Mouse (Mus musculus): ENCODE data around the gene Oas2. TPM values are rescaled to one million over a fixed set of nuclear protein-coding genes. Genes with fewer than 3 reads are reported as not detected.

Oas2 gene
- polyA plus RNA-seq, 1 experiment from 2014 or later, result 0.81 TPM

DNA sequence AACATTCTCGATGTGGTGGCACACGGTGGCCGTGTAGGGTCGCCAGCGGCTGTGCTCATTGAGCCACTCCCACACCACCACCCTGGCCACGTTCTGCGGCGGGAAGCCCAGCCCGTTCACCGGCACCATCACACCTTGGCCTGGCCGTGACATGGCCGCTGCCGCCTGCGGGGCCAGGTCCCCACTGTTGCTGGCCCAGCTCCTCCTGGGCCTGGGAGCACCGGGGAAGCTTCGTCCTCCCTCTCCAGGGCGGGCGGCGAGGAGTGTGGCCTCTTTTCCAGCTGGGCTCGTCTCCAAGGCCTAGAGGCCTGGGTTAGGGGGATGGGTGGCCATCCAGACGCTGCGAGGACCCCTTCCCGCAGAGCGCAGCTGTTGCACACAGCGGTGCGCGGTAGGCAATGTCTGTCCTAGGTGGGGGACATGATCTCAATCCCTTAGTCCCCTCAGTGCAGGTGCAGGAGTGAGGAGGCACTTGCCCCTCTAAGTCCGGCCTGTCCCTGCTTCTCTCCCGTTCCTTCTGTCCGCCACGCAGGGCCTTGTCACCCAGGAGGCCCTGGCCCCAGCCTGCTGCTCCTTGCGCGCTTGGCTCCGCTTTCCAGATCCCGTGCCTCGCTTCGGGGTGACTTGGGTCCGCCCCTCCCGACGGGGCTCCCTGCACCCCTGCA, 39.4 kb downstream of the Oas2 start:
- H3K36me3 ChIP-seq (replicated peaks), result no peaks in the 10 kb centered on the region
- H3K4me1 ChIP-seq (replicated peaks), result 0 out of 2 replicates have a peak, but pooled peaks cover 3% of the 10 kb centered on the region
- 7% methylated on average over 40 of the region's 40 CpGs for WGBS (ENCODE audit: insufficient replicate concordance)
- H3K4me2 ChIP-seq, result no peak overlapping the region
- no peaks in the 10 kb centered on the region for H3K9me3 ChIP-seq (replicated peaks)
- H3K27me3 ChIP-seq, result peaks cover 96% of the 10 kb centered on the region
- ATAC-seq (ENCODE audit: insufficient read depth), result no peak
- no peak overlapping the region for H3K27ac ChIP-seq (replicated peaks)
- no peak overlapping the region for H3K4me3 ChIP-seq (replicated peaks)
- no peak overlapping the region for H3K9ac ChIP-seq

DNA sequence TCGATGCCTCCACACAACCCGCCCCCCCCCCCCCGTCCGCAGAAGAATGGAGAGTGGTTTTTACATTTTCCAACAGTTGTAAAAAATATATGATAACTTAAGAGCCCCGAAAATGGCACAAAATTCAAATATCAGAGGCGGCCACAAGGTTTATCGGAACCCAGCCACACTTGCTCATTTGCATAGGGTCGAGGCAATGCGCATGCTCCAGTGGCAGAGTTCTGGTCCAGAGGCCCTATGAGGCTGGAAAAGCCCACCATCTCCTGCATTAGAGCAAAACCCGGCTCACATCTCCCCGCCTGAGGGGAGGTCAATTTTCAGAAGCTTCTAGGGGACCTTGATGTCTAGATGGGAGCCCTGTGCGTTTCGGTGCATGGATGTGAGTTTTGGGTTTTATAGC, 42.7 kb downstream of the Oas2 start:
- H3K4me3 ChIP-seq (replicated peaks), result no peak overlapping the region
- ATAC-seq (ENCODE audit: insufficient read depth), result no peak
- no peak overlapping the region for H3K4me2 ChIP-seq
- peaks cover 73% of the 10 kb centered on the region for H3K27me3 ChIP-seq
- WGBS (ENCODE audit: insufficient replicate concordance), result 37% methylated on average over 13 of the region's 13 CpGs
- H3K36me3 ChIP-seq (replicated peaks), result no peaks in the 10 kb centered on the region
- no peak overlapping the region for H3K9ac ChIP-seq
- H3K9me3 ChIP-seq (replicated peaks), result no peaks in the 10 kb centered on the region
- H3K27ac ChIP-seq (replicated peaks), result no peak overlapping the region
- H3K4me1 ChIP-seq (replicated peaks), result 0 out of 2 replicates have a peak, but pooled peaks cover 3% of the 10 kb centered on the region

DNA sequence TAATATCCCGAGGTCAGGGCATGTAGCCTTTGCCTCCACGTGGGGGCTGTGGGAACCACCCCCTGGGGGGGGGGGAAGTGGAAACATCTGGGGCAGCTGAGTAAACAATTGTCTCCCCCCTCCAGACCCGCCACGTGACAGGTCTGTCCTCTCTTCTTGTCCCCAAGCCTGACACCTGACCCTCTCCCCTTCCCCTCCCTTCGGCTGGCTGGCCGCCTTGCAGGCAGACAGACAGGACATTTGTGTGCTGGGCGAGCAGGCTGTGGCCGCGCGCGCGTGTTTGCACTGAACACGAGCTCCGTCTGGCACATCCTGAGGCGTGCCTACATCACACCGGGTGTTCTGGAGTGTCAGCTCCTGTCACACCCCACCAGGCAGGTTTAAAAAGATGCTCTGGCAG, 43.1 kb downstream of the Oas2 start:
- Histone ChIP-seq H3K9ac (no peak overlapping the region), H3K9me3 (replicated peaks) (no peaks in the 10 kb centered on the region), H3K4me3 (replicated peaks) (no peak overlapping the region), H3K27ac (replicated peaks) (no peak overlapping the region), H3K36me3 (replicated peaks) (no peaks in the 10 kb centered on the region), H3K4me2 (no peak overlapping the region), H3K27me3 (peaks cover 68% of the 10 kb centered on the region), H3K4me1 (replicated peaks) (0 out of 2 replicates have a peak, but pooled peaks cover 3% of the 10 kb centered on the region)
- 12% methylated on average over 16 of the region's 16 CpGs for WGBS (ENCODE audit: insufficient replicate concordance)
- ATAC-seq (ENCODE audit: insufficient read depth), result no peak

DNA sequence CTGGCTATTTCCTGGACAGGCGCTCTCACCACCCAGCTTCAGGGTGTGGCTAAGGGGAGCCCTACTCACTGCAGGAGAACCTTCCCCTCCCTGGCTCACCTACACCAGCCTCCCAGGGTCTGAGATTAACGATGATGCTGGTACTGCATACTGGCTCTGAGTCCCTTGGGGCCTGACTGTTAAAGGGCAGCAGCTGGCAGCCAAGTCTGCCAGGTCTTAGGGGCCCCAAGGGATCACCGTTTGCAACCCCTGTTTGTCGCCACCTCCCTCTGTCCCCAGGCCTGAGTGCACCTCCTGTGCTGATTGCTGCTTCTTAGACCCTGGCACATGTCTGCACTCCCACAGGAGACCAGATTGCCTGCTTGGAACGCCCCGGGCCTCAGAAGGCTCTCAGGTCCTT, 45.2 kb downstream of the Oas2 start:
- WGBS (ENCODE audit: insufficient replicate concordance), result 36% methylated on average over 6 of the region's 6 CpGs
- no peak overlapping the region for H3K9ac ChIP-seq
- H3K36me3 ChIP-seq (replicated peaks), result no peaks in the 10 kb centered on the region
- no peak for ATAC-seq (ENCODE audit: insufficient read depth)
- H3K27me3 ChIP-seq, result peaks cover 56% of the 10 kb centered on the region
- H3K4me3 ChIP-seq (replicated peaks), result no peak overlapping the region
- H3K4me1 ChIP-seq (replicated peaks), result 0 out of 2 replicates have a peak, but pooled peaks cover 3% of the 10 kb centered on the region
- no peak overlapping the region for H3K27ac ChIP-seq (replicated peaks)
- H3K4me2 ChIP-seq, result no peak overlapping the region
- no peaks in the 10 kb centered on the region for H3K9me3 ChIP-seq (replicated peaks)

DNA sequence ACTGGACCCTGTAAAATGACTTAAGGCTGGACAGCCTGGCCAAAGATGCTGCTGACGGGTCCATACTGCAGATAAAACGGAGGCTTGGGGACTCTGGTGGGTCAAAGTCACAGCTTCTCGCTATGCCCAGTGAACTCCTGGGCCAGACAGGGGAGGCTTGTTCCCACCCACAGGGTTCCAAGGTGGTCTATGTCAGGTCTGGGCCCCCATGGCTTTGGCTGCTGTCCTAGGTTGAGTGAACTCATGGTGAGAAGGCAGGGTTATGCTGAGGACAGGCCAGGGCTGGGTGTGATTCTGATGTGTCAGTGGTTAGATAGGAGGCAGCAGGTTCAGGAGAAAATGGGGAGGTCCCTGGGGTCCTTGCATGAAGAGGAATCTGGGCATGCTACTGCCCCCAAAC, 46.0 kb downstream of the Oas2 start:
- H3K4me3 ChIP-seq (replicated peaks), result no peak overlapping the region
- no peak overlapping the region for H3K9ac ChIP-seq
- no peaks in the 10 kb centered on the region for H3K36me3 ChIP-seq (replicated peaks)
- no peak overlapping the region for H3K27ac ChIP-seq (replicated peaks)
- WGBS (ENCODE audit: insufficient replicate concordance), result 50% methylated on average over 3 of the region's 3 CpGs
- no peak for ATAC-seq (ENCODE audit: insufficient read depth)
- H3K4me2 ChIP-seq, result no peak overlapping the region
- H3K27me3 ChIP-seq, result peaks cover 48% of the 10 kb centered on the region
- H3K9me3 ChIP-seq (replicated peaks), result no peaks in the 10 kb centered on the region
- 0 out of 2 replicates have a peak, but pooled peaks cover 3% of the 10 kb centered on the region for H3K4me1 ChIP-seq (replicated peaks)

DNA sequence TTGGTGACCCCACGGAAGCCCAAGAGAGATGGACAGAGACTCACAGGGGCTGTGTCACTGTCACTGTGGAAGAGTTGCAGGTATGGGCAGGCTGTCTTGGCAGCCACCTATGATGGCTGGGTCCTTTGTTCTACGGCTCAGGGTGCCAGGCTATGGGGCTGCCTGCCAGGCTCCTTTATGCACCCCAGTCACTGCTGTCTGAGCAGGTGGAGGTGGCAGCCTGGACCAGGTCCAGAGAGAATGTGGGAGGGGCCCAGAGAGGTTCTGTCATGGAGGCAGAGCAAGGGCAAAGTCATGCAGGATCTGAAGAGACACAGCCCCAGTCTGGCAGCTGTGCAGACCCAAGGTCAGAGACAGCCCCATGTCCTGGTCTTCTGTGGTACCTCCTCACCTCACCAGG, 46.7 kb downstream of the Oas2 start:
- no peaks in the 10 kb centered on the region for H3K9me3 ChIP-seq (replicated peaks)
- no peak overlapping the region for H3K27ac ChIP-seq (replicated peaks)
- ATAC-seq (ENCODE audit: insufficient read depth), result no peak
- no peaks in the 10 kb centered on the region for H3K36me3 ChIP-seq (replicated peaks)
- H3K4me2 ChIP-seq, result no peak overlapping the region
- H3K9ac ChIP-seq, result no peak overlapping the region
- peaks cover 45% of the 10 kb centered on the region for H3K27me3 ChIP-seq
- WGBS (ENCODE audit: insufficient replicate concordance), result 56% methylated on average over 2 of the region's 2 CpGs
- H3K4me1 ChIP-seq (replicated peaks), result 0 out of 2 replicates have a peak, but pooled peaks cover 3% of the 10 kb centered on the region
- H3K4me3 ChIP-seq (replicated peaks), result no peak overlapping the region

DNA sequence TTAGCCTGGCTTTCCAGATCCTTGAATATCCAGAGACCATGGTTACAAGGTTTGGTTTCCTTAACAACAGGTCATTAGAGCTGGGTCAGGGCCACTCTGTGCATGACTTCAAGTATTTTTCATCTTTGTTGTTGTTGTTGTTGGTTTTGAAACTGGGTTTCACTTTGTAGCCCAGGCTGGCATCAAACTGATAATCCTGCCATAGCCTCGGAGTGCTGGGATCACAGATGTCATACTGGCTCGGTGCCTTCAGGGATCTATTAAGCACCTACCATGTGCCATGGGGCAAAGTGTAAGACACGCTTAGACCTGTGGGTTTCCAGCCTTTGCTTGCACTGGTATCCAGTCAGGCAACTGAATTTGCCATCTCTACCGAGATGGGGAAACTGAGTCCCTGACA, 47.2 kb downstream of the Oas2 start:
- no peak overlapping the region for H3K27ac ChIP-seq (replicated peaks)
- H3K9me3 ChIP-seq (replicated peaks), result no peaks in the 10 kb centered on the region
- no peak overlapping the region for H3K4me2 ChIP-seq
- WGBS (ENCODE audit: insufficient replicate concordance), result 64% methylated on average over 4 of the region's 4 CpGs
- H3K27me3 ChIP-seq, result peaks cover 43% of the 10 kb centered on the region
- no peak for ATAC-seq (ENCODE audit: insufficient read depth)
- no peaks in the 10 kb centered on the region for H3K36me3 ChIP-seq (replicated peaks)
- no peak overlapping the region for H3K9ac ChIP-seq
- 0 out of 2 replicates have a peak, but pooled peaks cover 3% of the 10 kb centered on the region for H3K4me1 ChIP-seq (replicated peaks)
- H3K4me3 ChIP-seq (replicated peaks), result no peak overlapping the region

DNA sequence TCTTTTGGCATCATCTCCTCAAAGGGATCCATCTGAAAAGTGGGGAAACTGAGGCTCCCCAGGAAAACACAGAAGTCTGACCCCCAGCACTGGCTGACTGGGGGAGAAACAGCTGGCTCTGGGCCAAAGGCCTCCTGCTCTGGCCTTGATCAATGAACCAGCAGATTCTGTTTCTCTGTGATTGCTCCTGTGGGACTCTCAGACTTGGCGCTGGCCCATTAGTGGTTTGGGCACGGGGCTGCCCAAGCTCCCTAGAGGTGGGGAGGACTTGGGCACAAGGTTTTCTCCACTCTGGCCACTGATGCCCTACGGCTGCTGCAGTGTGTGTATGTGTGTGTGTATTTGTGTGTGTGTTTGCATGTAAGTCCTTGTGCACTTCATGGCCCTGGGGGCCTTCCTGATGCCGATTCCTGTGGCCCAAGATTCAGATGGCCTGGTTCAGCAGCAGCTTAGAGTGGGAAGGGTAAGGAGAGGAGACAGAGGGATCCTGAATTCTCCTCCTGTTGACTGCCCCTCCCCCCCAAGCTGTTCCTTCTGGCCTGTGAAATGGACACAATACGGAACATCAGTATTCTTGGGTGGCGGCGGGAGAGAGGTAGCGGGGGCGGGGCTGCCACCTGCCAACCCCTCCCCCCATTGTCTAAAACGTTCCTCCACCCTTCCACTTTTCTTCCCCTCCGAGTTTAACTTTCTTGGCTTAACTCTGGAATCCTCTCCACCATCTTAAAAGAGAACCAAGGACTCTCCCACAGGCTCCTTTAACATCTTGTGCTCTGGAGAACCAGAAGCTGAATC, 48.5 kb downstream of the Oas2 start:
- no peak overlapping the region for H3K9ac ChIP-seq
- peaks cover 42% of the 10 kb centered on the region for H3K27me3 ChIP-seq
- WGBS (ENCODE audit: insufficient replicate concordance), result 47% methylated on average over 11 of the region's 11 CpGs
- no peaks in the 10 kb centered on the region for H3K9me3 ChIP-seq (replicated peaks)
- H3K4me1 ChIP-seq (replicated peaks), result no peaks in the 10 kb centered on the region
- H3K27ac ChIP-seq (replicated peaks), result no peak overlapping the region
- no peak overlapping the region for H3K4me3 ChIP-seq (replicated peaks)
- no peak for ATAC-seq (ENCODE audit: insufficient read depth)
- H3K4me2 ChIP-seq, result no peak overlapping the region
- no peaks in the 10 kb centered on the region for H3K36me3 ChIP-seq (replicated peaks)

DNA sequence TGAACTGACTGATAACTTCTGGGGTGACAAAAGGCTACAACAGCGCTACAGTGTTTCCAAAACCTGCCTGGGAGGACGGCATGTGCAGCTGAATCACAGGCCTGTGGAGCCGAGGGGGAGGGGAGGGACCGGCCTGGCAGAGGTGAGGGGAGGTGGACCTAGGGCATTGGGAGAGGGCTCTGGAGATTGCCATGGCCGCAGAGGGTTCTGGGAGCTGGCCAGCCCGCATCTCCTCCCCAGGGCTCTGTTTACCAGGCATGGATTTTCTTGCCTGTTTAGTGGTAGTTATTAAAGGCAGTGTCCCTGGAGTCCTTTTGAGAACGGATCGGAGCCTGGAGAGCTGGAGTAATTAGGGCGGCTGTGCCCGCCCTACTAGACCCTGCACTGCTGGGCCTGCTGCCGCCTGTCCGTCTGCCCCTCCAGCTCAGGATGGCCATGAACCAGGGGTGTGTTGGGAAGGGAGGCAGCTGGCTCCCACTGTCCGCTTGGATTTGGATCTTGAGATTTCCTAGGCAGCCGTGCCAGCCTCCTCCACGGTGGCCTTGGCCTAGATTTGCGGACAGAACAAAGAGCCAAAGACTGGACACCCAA, 50.8 kb downstream of the Oas2 start:
- peaks cover 49% of the 10 kb centered on the region for H3K27me3 ChIP-seq
- no peak overlapping the region for H3K4me2 ChIP-seq
- no peaks in the 10 kb centered on the region for H3K36me3 ChIP-seq (replicated peaks)
- 0 out of 2 replicates have a peak, but pooled peaks cover 2% of the 10 kb centered on the region for H3K4me1 ChIP-seq (replicated peaks)
- no peak overlapping the region for H3K9ac ChIP-seq
- 47% methylated on average over 16 of the region's 16 CpGs for WGBS (ENCODE audit: insufficient replicate concordance)
- H3K4me3 ChIP-seq (replicated peaks), result no peak overlapping the region
- no peak for ATAC-seq (ENCODE audit: insufficient read depth)
- H3K27ac ChIP-seq (replicated peaks), result no peak overlapping the region
- no peaks in the 10 kb centered on the region for H3K9me3 ChIP-seq (replicated peaks)

DNA sequence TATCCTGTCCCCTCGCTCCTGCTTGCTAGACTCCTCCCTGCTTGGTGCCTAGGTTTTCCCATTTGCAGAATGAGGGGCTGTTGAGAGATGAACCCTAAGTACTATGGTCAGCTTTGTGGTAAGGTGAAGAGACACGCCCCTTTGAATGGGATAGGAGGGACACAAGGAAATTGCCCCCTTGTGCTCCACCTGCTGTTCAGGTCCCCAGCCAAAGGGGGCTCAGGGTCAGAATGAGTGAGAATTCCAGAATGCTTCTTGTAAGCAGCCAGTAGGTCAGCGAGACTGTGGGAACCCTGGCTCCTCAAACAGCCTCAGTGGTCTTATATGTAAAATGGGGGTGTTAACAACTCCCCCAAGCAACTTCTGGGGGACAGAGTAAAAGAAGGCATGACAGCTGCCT, 51.5 kb downstream of the Oas2 start:
- H3K27me3 ChIP-seq, result peaks cover 56% of the 10 kb centered on the region
- ATAC-seq (ENCODE audit: insufficient read depth), result no peak
- no peaks in the 10 kb centered on the region for H3K9me3 ChIP-seq (replicated peaks)
- 0 out of 2 replicates have a peak, but pooled peaks cover 2% of the 10 kb centered on the region for H3K4me1 ChIP-seq (replicated peaks)
- H3K9ac ChIP-seq, result no peak overlapping the region
- H3K4me2 ChIP-seq, result no peak overlapping the region
- H3K4me3 ChIP-seq (replicated peaks), result no peak overlapping the region
- H3K36me3 ChIP-seq (replicated peaks), result no peaks in the 10 kb centered on the region
- H3K27ac ChIP-seq (replicated peaks), result no peak overlapping the region
- 33% methylated on average over 3 of the region's 3 CpGs for WGBS (ENCODE audit: insufficient replicate concordance)

DNA sequence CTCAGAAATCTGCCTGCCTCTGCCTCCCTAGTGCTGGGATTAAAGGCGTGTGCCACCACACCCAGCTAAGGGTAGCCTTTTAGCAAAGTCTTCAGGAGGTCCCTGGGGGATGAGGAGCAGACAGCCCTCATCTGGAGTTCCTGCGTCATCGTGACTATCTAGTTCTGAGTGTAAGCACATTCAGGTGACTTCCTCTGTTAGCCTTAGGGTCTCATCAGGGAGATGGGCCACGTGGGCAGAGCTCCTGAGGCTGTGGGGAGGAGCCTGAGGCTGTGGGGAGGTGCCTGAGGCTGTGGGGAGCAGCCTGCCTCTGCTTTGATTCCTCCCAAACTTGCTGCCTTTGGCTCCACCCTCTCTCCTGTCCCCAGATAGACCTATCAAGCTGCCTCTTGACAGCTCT, 52.8 kb downstream of the Oas2 start:
- Histone ChIP-seq H3K9ac (no peak overlapping the region), H3K27me3 (peaks cover 70% of the 10 kb centered on the region), H3K4me1 (replicated peaks) (0 out of 2 replicates have a peak, but pooled peaks cover 2% of the 10 kb centered on the region), H3K27ac (replicated peaks) (no peak overlapping the region), H3K4me3 (replicated peaks) (no peak overlapping the region), H3K36me3 (replicated peaks) (no peaks in the 10 kb centered on the region), H3K4me2 (no peak overlapping the region), H3K9me3 (replicated peaks) (no peaks in the 10 kb centered on the region)
- no peak for ATAC-seq (ENCODE audit: insufficient read depth)
- whole genome bisulfite sequencing (ENCODE audit: insufficient replicate concordance), result 36% methylated on average over 4 of the region's 4 CpGs
